Mouse (Mus musculus): ENCODE measurements around the gene Asic2. TPM values are rescaled to one million over a fixed set of nuclear protein-coding genes. Genes with fewer than 3 reads are reported as not detected.

Asic2 gene
- polyA plus RNA-seq, 1 experiment from 2014 or later, result 0.28 TPM

- Histone ChIP-seq H3K36me3 (ENCODE audit: insufficient read depth) (no peaks in the 10 kb centered on the region), H3K27ac (ENCODE audit: low read depth) (no peak overlapping the region), H3K9me3 (ENCODE audit: low read depth, low read length) (no peaks in the 10 kb centered on the region), H3K9ac (no peak overlapping the region), H3K4me1 (ENCODE audit: insufficient read depth) (no peaks in the 10 kb centered on the region), H3K27me3 (ENCODE audit: insufficient read depth, low read length) (no peaks in the 10 kb centered on the region), H3K4me2 (no peak overlapping the region), H3K4me3 (ENCODE audit: low read depth, low read length) (no peak overlapping the region)
- WGBS, result 61% methylated on average over 4 of the region's 4 CpGs
- peak; percentile 69 for DNase-seq
- TF ChIP-seq CTCF (IDR thresholded peaks at IDR 0.05; ENCODE audit: low read depth), result peak; percentile 55
- no peak for ATAC-seq (ENCODE audit: insufficient read depth)
Measured at GRCm38 (mm10) chr11:81590911-81591310, 377.3 kb downstream of the Asic2 start.

- Histone ChIP-seq H3K4me1 (ENCODE audit: insufficient read depth) (no peaks in the 10 kb centered on the region), H3K4me2 (no peak overlapping the region; the same call in 1 of the 2 replicates), H3K9ac (no peak overlapping the region), H3K9me3 (ENCODE audit: low read depth, low read length) (no peaks in the 10 kb centered on the region), H3K4me3 (ENCODE audit: low read depth, low read length) (no peak overlapping the region), H3K27me3 (ENCODE audit: insufficient read depth, low read length) (no peaks in the 10 kb centered on the region), H3K36me3 (ENCODE audit: insufficient read depth) (no peaks in the 10 kb centered on the region), H3K27ac (ENCODE audit: low read depth) (no peak overlapping the region)
- DNase-seq (peak; percentile 76), ATAC-seq (ENCODE audit: insufficient read depth) (0 out of 2 replicates have a peak, but pooled peaks have one; percentile 38)
- WGBS, result 8% methylated on average over 10 of the region's 10 CpGs
- peak; percentile 82 for TF ChIP-seq CTCF (IDR thresholded peaks at IDR 0.05; ENCODE audit: low read depth)
Measured at GRCm38 (mm10) chr11:81588630-81589029, 379.6 kb downstream of the Asic2 start.

DNA sequence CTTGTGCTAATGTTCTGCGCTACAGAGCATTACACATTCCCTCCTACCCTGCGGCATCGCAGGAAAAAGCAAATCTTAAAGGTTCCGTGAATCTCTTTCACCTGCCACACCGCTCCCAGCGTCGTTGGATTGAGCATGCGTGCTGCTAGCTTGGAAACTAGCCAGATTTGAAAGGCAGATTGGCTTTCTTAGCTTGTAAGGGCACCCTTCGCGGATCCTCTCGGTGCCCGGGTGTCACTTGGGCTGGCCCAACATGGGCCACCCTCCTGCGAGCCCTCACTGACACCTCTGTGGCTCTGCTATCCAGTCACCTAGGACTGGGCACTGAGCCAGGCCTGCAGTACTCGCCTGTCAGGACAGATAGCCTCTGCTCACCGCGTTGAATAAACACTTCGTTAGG lies 380.3 kb downstream of the Asic2 start:
- Histone ChIP-seq H3K4me3 (ENCODE audit: low read depth, low read length) (no peak overlapping the region), H3K27ac (ENCODE audit: low read depth) (no peak overlapping the region), H3K9ac (no peak overlapping the region), H3K4me1 (ENCODE audit: insufficient read depth) (no peaks in the 10 kb centered on the region), H3K4me2 (peak overlapping the region; percentile 36; the same call in 1 of the 2 replicates), H3K9me3 (ENCODE audit: low read depth, low read length) (no peaks in the 10 kb centered on the region), H3K27me3 (ENCODE audit: insufficient read depth, low read length) (no peaks in the 10 kb centered on the region), H3K36me3 (ENCODE audit: insufficient read depth) (no peaks in the 10 kb centered on the region)
- no peak for TF ChIP-seq CTCF (IDR thresholded peaks at IDR 0.05; ENCODE audit: low read depth)
- WGBS, result 26% methylated on average over 17 of the region's 17 CpGs
- peak; percentile 58 for DNase-seq
- peak; percentile 66; the same call in 1 of the 2 replicates for ATAC-seq (ENCODE audit: insufficient read depth)

- TF ChIP-seq CTCF (IDR thresholded peaks at IDR 0.05; ENCODE audit: low read depth), result no peak
- H3K4me2 ChIP-seq, result no peak overlapping the region
- no peak overlapping the region for H3K4me3 ChIP-seq (ENCODE audit: low read depth, low read length)
- no peaks in the 10 kb centered on the region for H3K4me1 ChIP-seq (ENCODE audit: insufficient read depth)
- no peaks in the 10 kb centered on the region for H3K36me3 ChIP-seq (ENCODE audit: insufficient read depth)
- no peak overlapping the region for H3K27ac ChIP-seq (ENCODE audit: low read depth)
- 57% methylated on average over 9 of the region's 9 CpGs for WGBS
- no peaks in the 10 kb centered on the region for H3K27me3 ChIP-seq (ENCODE audit: insufficient read depth, low read length)
- no peak overlapping the region for H3K9ac ChIP-seq
- DNase-seq (no peak), ATAC-seq (ENCODE audit: insufficient read depth) (no peak)
- H3K9me3 ChIP-seq (ENCODE audit: low read depth, low read length), result no peaks in the 10 kb centered on the region
Measured at GRCm38 (mm10) chr11:81587114-81587513, 381.1 kb downstream of the Asic2 start.

DNA sequence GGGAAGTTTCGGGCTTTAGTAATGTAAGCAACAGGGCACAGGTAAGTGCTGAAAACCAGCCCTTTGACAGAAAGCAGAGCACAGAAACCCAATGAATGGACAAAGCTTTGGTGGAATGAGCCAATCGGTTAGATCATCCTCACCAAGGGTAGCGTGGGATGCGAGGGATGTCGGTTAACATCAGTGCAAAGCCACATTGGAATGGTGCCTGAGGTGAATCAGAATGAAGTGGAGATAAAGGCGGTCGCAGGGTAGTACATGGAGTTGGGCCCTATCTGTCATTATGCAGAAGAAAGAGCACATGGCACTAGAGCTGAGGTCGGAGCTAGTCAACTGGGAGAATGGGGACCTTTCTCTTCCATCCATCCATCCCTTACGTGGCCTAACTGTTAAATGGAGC lies 383.8 kb downstream of the Asic2 start:
- no peaks in the 10 kb centered on the region for H3K27me3 ChIP-seq (ENCODE audit: insufficient read depth, low read length)
- H3K27ac ChIP-seq (ENCODE audit: low read depth), result no peak overlapping the region
- WGBS, result 90% methylated on average over 9 of the region's 9 CpGs
- H3K4me1 ChIP-seq (ENCODE audit: insufficient read depth), result no peaks in the 10 kb centered on the region
- H3K9me3 ChIP-seq (ENCODE audit: low read depth, low read length), result no peaks in the 10 kb centered on the region
- H3K36me3 ChIP-seq (ENCODE audit: insufficient read depth), result no peaks in the 10 kb centered on the region
- no peak overlapping the region for H3K4me2 ChIP-seq
- no peak overlapping the region for H3K9ac ChIP-seq
- no peak overlapping the region for H3K4me3 ChIP-seq (ENCODE audit: low read depth, low read length)
- DNase-seq, result no peak
- ATAC-seq (ENCODE audit: insufficient read depth), result no peak
- TF ChIP-seq CTCF (IDR thresholded peaks at IDR 0.05; ENCODE audit: low read depth), result no peak

- DNase-seq (no peak), ATAC-seq (ENCODE audit: insufficient read depth) (no peak)
- Histone ChIP-seq H3K9ac (no peak overlapping the region), H3K27me3 (ENCODE audit: insufficient read depth, low read length) (no peaks in the 10 kb centered on the region), H3K4me3 (ENCODE audit: low read depth, low read length) (no peak overlapping the region), H3K27ac (ENCODE audit: low read depth) (no peak overlapping the region), H3K4me1 (ENCODE audit: insufficient read depth) (no peaks in the 10 kb centered on the region), H3K36me3 (ENCODE audit: insufficient read depth) (no peaks in the 10 kb centered on the region), H3K4me2 (no peak overlapping the region), H3K9me3 (ENCODE audit: low read depth, low read length) (no peaks in the 10 kb centered on the region)
- WGBS, result 58% methylated on average over 7 of the region's 7 CpGs
- TF ChIP-seq CTCF (IDR thresholded peaks at IDR 0.05; ENCODE audit: low read depth), result no peak
Measured at GRCm38 (mm10) chr11:81583195-81583594, 385.1 kb downstream of the Asic2 start.

DNA sequence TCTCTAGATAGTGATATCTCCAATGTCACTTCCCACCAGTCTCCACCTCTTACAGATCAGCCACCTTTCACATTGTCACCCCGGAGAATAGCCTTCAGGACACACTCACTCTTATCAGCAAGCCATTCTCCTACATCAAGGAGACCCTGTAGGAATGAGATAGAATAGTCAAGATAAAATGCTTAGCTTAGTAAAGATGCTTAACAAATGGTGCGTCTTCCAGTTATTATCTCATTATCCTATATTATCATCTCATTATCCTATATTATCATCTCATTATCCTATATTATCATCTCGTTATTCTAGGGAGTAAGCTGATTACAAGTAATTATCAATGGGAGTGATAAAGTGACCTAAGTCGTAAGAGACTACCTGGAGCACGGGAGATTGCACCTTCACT lies 386.1 kb downstream of the Asic2 start:
- Histone ChIP-seq H3K9ac (no peak overlapping the region), H3K36me3 (ENCODE audit: insufficient read depth) (no peaks in the 10 kb centered on the region), H3K27me3 (ENCODE audit: insufficient read depth, low read length) (no peaks in the 10 kb centered on the region), H3K4me2 (no peak overlapping the region), H3K27ac (ENCODE audit: low read depth) (no peak overlapping the region), H3K9me3 (ENCODE audit: low read depth, low read length) (no peaks in the 10 kb centered on the region), H3K4me1 (ENCODE audit: insufficient read depth) (no peaks in the 10 kb centered on the region), H3K4me3 (ENCODE audit: low read depth, low read length) (no peak overlapping the region)
- TF ChIP-seq CTCF (IDR thresholded peaks at IDR 0.05; ENCODE audit: low read depth), result no peak
- DNase-seq (no peak), ATAC-seq (ENCODE audit: insufficient read depth) (no peak)
- WGBS, result 42% methylated on average over 5 of the region's 5 CpGs

DNA sequence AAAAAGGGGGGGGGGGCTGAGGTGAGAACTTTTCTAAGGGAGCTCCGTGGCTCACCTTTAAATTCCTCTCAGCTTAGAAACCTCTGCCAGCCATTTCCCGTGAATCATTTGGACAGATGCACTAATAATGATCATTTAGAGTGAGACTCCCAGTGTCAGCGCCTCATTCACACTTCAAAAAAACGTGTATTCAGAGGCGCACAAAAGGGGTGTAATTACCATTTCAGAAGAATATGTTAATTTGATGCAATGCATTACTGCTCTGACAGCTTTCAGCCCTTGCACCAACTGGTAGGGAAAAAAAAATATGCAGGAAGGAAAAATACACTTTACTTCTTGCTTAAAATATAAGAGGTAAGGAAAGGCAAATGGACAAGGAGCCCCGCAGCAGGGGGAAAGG lies 388.5 kb downstream of the Asic2 start:
- H3K27me3 ChIP-seq (ENCODE audit: insufficient read depth, low read length), result no peaks in the 10 kb centered on the region
- no peaks in the 10 kb centered on the region for H3K4me1 ChIP-seq (ENCODE audit: insufficient read depth)
- DNase-seq, result no peak
- no peak for ATAC-seq (ENCODE audit: insufficient read depth)
- H3K27ac ChIP-seq (ENCODE audit: low read depth), result no peak overlapping the region
- H3K4me2 ChIP-seq, result no peak overlapping the region
- H3K9me3 ChIP-seq (ENCODE audit: low read depth, low read length), result no peaks in the 10 kb centered on the region
- no peak overlapping the region for H3K9ac ChIP-seq
- WGBS, result 36% methylated on average over 6 of the region's 6 CpGs
- no peak for TF ChIP-seq CTCF (IDR thresholded peaks at IDR 0.05; ENCODE audit: low read depth)
- no peaks in the 10 kb centered on the region for H3K36me3 ChIP-seq (ENCODE audit: insufficient read depth)
- no peak overlapping the region for H3K4me3 ChIP-seq (ENCODE audit: low read depth, low read length)
